Mouse (Mus musculus) frontal cortex, adult 2 months (tissue): ENCODE results near the gene Clca3a2. TPM values are rescaled to one million over a fixed set of nuclear protein-coding genes. Genes with fewer than 3 reads are reported as not detected.
"Not testable (repeated sequence)": the region's sequence is repeated elsewhere in the genome, so short reads cannot be mapped to it uniquely, and the experiment has no call there.

Experiments
- DNase-seq, 2 experiments: peaks; one replicate each; pipeline ENCODE4 v3.0.0; 2022; ENCODE audit warnings: low spot score in 1 of 2; ENCODE audit errors: extremely low spot score in 1 of 2
- polyA plus RNA-seq: library from polyadenylated mRNA; depleted of rRNA; stranded (reverse); fragments of >200 nt; gene quantifications from 2 replicates; pipeline ENCODE4 v1.2.3, GENCODE M21; 2012; rRNA removed

Clca3a2 gene
- polyA plus RNA-seq, 1 experiment = 0.74 TPM

DNA sequence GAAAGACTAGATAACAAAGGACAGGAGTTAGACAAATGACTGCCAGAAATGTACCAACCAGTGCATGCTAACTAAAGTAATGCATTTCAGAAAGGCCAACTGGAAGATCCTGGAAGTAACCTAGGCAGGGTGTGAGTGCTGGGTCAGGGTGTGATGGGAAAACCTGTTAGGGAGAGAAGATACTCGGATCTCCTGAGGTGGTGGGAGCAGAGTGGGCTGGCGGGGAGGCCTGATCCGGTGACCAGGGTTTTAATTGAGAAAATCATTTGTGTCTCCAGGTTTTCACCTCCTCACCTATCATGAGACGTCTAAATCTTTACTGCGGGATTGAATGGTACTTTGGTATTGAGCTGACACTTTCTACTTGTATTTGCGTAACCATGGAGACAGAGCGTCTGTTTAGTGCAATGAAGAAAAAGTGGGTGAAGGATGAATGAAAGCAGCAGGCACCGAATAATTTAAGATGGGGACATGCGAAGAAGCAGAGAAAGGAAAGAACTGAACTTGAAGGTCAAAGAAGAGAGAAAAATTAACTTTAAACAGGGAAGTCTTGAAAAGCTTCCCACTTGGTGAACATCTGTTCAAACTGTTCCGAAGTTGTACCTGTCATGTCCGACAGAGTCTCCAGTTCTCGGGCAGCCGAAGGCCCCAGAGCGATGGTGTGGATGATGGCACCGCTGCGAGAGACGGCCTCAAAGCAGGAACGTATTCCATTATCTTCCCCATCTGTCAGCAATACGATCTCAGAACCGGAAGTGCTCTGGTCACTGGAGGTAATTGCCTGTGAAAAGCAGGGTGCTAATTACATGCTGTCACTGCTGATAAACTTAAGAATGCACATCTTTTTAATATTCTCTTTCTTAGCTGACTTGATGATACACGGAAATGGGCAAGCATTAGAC lies 70.0 kb downstream of the Clca3a2 start:
- not testable (repeated sequence) for DNase-seq

- not testable (repeated sequence) for DNase-seq
Measured at GRCm38 (mm10) chr3:144747706-144748105, 71.6 kb downstream of the Clca3a2 start.

Other genes with a start within 250 kb of the Clca3a2 start
- gene Hs2st1, start 249.3 kb downstream of the Clca3a2 start, polyA plus RNA-seq = 21.7 and 22.3 TPM in 2 replicates
- 267 and 289 TPM in 2 replicates for gene Selenof, start 249.2 kb downstream of the Clca3a2 start, polyA plus RNA-seq
- gene Sh3glb1, start 99.2 kb downstream of the Clca3a2 start, polyA plus RNA-seq = 31.0 and 32.3 TPM in 2 replicates
- 4.6 and 8.8 TPM in 2 replicates for gene Clca3a1, start 58.5 kb downstream of the Clca3a2 start, polyA plus RNA-seq
- not detected in 2 replicates for gene Clca3b, start 29.9 kb upstream of the Clca3a2 start, polyA plus RNA-seq
- gene Clca4b, start 113.0 kb upstream of the Clca3a2 start, polyA plus RNA-seq = 0.02 TPM in 1 of 2 replicates, not detected in the other
- not detected in 2 replicates for gene Clca4a, start 155.6 kb upstream of the Clca3a2 start, polyA plus RNA-seq
- gene Clca1, start 213.3 kb upstream of the Clca3a2 start, polyA plus RNA-seq = 0.08 TPM in 1 of 2 replicates, not detected in the other